Mouse (Mus musculus) erythroblast, embryonic 14.5 days (primary cell): ENCODE results near the gene AL732309.1.

ENCODE experiments used
- GATA1 ChIP-seq: IDR thresholded peaks from 2 replicates; pipeline ENCODE4 v1.6.1; 2012; ENCODE audit warnings: low read length, inconsistent platforms, mixed read lengths
- TAL1 ChIP-seq: IDR thresholded peaks from 3 replicates; pipeline ENCODE4 v1.6.1; 2012; ENCODE audit warnings: low read length, inconsistent platforms, mixed read lengths

DNA sequence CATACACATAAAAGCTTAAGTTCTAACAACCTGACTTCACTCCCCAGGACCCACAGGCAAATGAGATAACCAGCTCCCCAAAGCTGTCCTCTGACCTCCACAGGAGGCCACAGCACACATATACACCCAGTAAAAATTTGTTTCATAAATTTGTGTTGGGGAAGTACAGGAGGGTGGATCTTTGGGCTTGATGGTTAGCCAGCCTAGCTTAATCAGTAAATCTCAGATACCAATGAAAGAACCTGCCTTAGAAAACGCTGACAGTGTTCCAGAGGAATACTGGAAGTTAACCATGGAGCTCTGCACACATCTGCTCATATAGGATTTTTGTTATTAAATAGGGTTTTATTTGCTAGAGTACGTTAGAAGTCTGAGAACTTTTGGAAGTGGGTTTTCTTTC is 29.0 kb downstream of the AL732309.1 start:
- TF ChIP-seq GATA1 = no peak
- TF ChIP-seq TAL1 = no peak
